Mouse (Mus musculus): ENCODE results near the gene Cand2.

- TF ChIP-seq CTCF (IDR thresholded peaks at IDR 0.05; ENCODE audit: borderline replicate concordance, insufficient read depth, low read depth, low read length) (no peak), POLR2A (IDR thresholded peaks at IDR 0.05; ENCODE audit: borderline replicate concordance, insufficient read depth, low read length) (no peak)
Measured at GRCm38 (mm10) chr6:115852446-115853090, 78.2 kb downstream of the Cand2 start.

Measured in cerebellum, adult 2 months (tissue).